ENCODE assay signal across 26 mouse cellular contexts in genomic region chr12:10127995-10128573, GRCm38 (mm10).
DNase-seq lines count a peak whose midpoint lies in the region; ATAC-seq and TF ChIP-seq lines count a peak whose summit lies in the region.
"Had no signal": no experiment of that assay in that cellular context is flagged by ENCODE, and none has a peak within 500 bp of the region (broad histone marks: within the 10 kb centered on the region; RNA-seq: fewer than 3 reads in every experiment).

No protein-coding gene starts in this region.

- WGBS in kidney, embryonic 16.5 days: 27% methylated on average over 3 of the region's 3 CpGs
- 24% methylated on average over 3 of the region's 3 CpGs for WGBS in intestine, postnatal 0 days

- no peak overlapping the region for H3K9ac ChIP-seq in kidney, embryonic 16.5 days (replicated peaks; ENCODE audit: low read length)
- no peak overlapping the region for H3K9ac ChIP-seq in intestine, postnatal 0 days (ENCODE audit: low read depth, low read length)
- H3K9ac ChIP-seq: heart, embryonic 13.5 days; hindbrain, embryonic 15.5 days; limb, embryonic 15.5 days; liver, embryonic 15.5 days; neural tube, embryonic 15.5 days had no signal

- H3K79me3 ChIP-seq in C2C12 (ENCODE audit: low read depth): no peaks in the 10 kb centered on the region

- no peaks in the 10 kb centered on the region for H3K9me3 ChIP-seq in kidney, embryonic 16.5 days (ENCODE audit: low read length)
- no peaks in the 10 kb centered on the region for H3K9me3 ChIP-seq in intestine, postnatal 0 days (ENCODE audit: control insufficient read depth)
- H3K9me3 ChIP-seq: heart, embryonic 13.5 days; hindbrain, embryonic 15.5 days; limb, embryonic 15.5 days; liver, embryonic 15.5 days; megakaryocyte, embryonic 14.5 days; neural tube, embryonic 15.5 days had no signal

- H3K4me3 ChIP-seq in kidney, embryonic 16.5 days (ENCODE audit: low read length): no peak overlapping the region
- no peak overlapping the region for H3K4me3 ChIP-seq in C2C12 (ENCODE audit: insufficient read depth, poor library complexity, severe bottlenecking)
- no peak overlapping the region for H3K4me3 ChIP-seq in intestine, postnatal 0 days (ENCODE audit: low read depth, low read length)
- H3K4me3 ChIP-seq: heart, embryonic 13.5 days; hindbrain, embryonic 15.5 days; layer of hippocampus, adult 2 months; limb, embryonic 15.5 days; liver, embryonic 15.5 days; megakaryocyte, embryonic 14.5 days; myocyte; neural tube, embryonic 15.5 days had no signal

- DNase-seq in embryo, embryonic 10 days (ENCODE audit: low spot score): peak; percentile 43
- DNase-seq in embryo, embryonic 11 days: no peak
- no peak for DNase-seq in kidney, adult 8-10 months
- no peak for DNase-seq in cerebellum, adult 8-10 months
- DNase-seq in cerebellum, adult 11 months: no peak
- DNase-seq: adrenal gland, postnatal 25 days; cerebellum, adult 18-20 months; cerebellum, postnatal 36 days; heart, adult 11 months; heart, postnatal 36 days; kidney, adult 9 months; layer of hippocampus, postnatal 36 days; right cerebral cortex, postnatal 25 days; thymus, postnatal 4 days had no signal

- no peak overlapping the region for H3ac ChIP-seq in C2C12 (ENCODE audit: control insufficient read depth, insufficient read length, low read depth)

- H3K36me3 ChIP-seq in kidney, embryonic 16.5 days (ENCODE audit: insufficient read depth, low read length): no peaks in the 10 kb centered on the region
- H3K36me3 ChIP-seq in C2C12 (ENCODE audit: control insufficient read depth, insufficient read depth): no peaks in the 10 kb centered on the region
- no peaks in the 10 kb centered on the region for H3K36me3 ChIP-seq in intestine, postnatal 0 days (ENCODE audit: control insufficient read depth, insufficient read depth)
- H3K36me3 ChIP-seq: heart, embryonic 13.5 days; hindbrain, embryonic 15.5 days; limb, embryonic 15.5 days; liver, embryonic 15.5 days; neural tube, embryonic 15.5 days had no signal

- H3K27me3 ChIP-seq in kidney, embryonic 16.5 days (ENCODE audit: insufficient read depth, low read length): no peaks in the 10 kb centered on the region
- H3K27me3 ChIP-seq in C2C12 (ENCODE audit: control insufficient read depth, insufficient read depth, insufficient read length): no peaks in the 10 kb centered on the region
- no peaks in the 10 kb centered on the region for H3K27me3 ChIP-seq in intestine, postnatal 0 days (replicated peaks; ENCODE audit: control insufficient read depth, insufficient read depth, low read length)
- H3K27me3 ChIP-seq: heart, embryonic 13.5 days; hindbrain, embryonic 15.5 days; limb, embryonic 15.5 days; liver, embryonic 15.5 days; megakaryocyte, embryonic 14.5 days; neural tube, embryonic 15.5 days had no signal

- TF ChIP-seq CTCF in C2C12 (IDR thresholded peaks at IDR 0.05; ENCODE audit: control insufficient read depth, insufficient read depth, insufficient read length): no peak
- no peak for TF ChIP-seq CTCF in intestine, postnatal 0 days (IDR thresholded peaks at IDR 0.05; ENCODE audit: low read depth)

- peak; percentile 74 for ATAC-seq in kidney, embryonic 16.5 days (ENCODE audit: low FRiP score, low TSS enrichment)
- ATAC-seq in intestine, postnatal 0 days: peak; percentile 38; the same call in 1 of the 2 replicates
- ATAC-seq: CD4-positive, CD25-positive, alpha-beta regulatory T cell, adult 4 months had no signal

- no peak overlapping the region for H3K27ac ChIP-seq in kidney, embryonic 16.5 days (ENCODE audit: low read length)
- no peak overlapping the region for H3K27ac ChIP-seq in intestine, postnatal 0 days (ENCODE audit: low read depth, low read length)
- H3K27ac ChIP-seq: heart, embryonic 13.5 days; hindbrain, embryonic 15.5 days; layer of hippocampus, adult 2 months; limb, embryonic 15.5 days; liver, embryonic 15.5 days; neural tube, embryonic 15.5 days had no signal

- H3K79me2 ChIP-seq in C2C12 (ENCODE audit: control insufficient read depth, insufficient read depth): no peaks in the 10 kb centered on the region

- no peak overlapping the region for H3K4me2 ChIP-seq in kidney, embryonic 16.5 days (replicated peaks; ENCODE audit: low read depth, low read length)
- no peak overlapping the region for H3K4me2 ChIP-seq in intestine, postnatal 0 days (replicated peaks; ENCODE audit: low read depth)
- H3K4me2 ChIP-seq: heart, embryonic 13.5 days; hindbrain, embryonic 15.5 days; limb, embryonic 15.5 days; liver, embryonic 15.5 days; neural tube, embryonic 15.5 days had no signal

- H3K4me1 ChIP-seq in kidney, embryonic 16.5 days (ENCODE audit: insufficient read depth, low read length): 0 out of 2 replicates have a peak, but pooled peaks cover 5% of the 10 kb centered on the region
- no peaks in the 10 kb centered on the region for H3K4me1 ChIP-seq in intestine, postnatal 0 days (replicated peaks; ENCODE audit: control insufficient read depth, insufficient read depth, low read length)
- H3K4me1 ChIP-seq: hindbrain, embryonic 15.5 days; limb, embryonic 15.5 days; liver, embryonic 15.5 days; megakaryocyte, embryonic 14.5 days; neural tube, embryonic 15.5 days had no signal

TF ChIP-seq in C2C12, 6 proteins besides CTCF, POLR2A, EP300 and RAD21:
- peak; percentile 37 for TF ChIP-seq MYOD1 (IDR thresholded peaks at IDR 0.05; ENCODE audit: control insufficient read depth, insufficient read length, low read depth)
- no peak for TF ChIP-seq FOSL1 (IDR thresholded peaks at IDR 0.05; ENCODE audit: insufficient read depth, low read length, poor library complexity, severe bottlenecking)
TF ChIP-seq in C2C12: peak in this region for 1.
